Comparison of ENCODE assay signal across 20 mouse cellular contexts in genomic region chr14:19311614-19312013, GRCm38 (mm10).
A peak's percentile ranks its signal among the peaks of the same experiment; 100 is the strongest.
DNase-seq lines count a peak whose midpoint lies in the region; ATAC-seq lines count a peak whose summit lies in the region.
"Had no signal": no experiment of that assay in that cellular context is flagged by ENCODE, and none has a peak within 500 bp of the region (broad histone marks: within the 10 kb centered on the region; RNA-seq: fewer than 3 reads in every experiment).

No protein-coding gene starts in this region.

- no peak overlapping the region for H3K4me3 ChIP-seq in embryonic facial prominence, embryonic 15.5 days (replicated peaks)
- no peak overlapping the region for H3K4me3 ChIP-seq in embryonic facial prominence, embryonic 10.5 days
- H3K4me3 ChIP-seq in liver, embryonic 13.5 days (replicated peaks): no peak overlapping the region
- H3K4me3 ChIP-seq: erythroblast, embryonic 14.5 days; forebrain, embryonic 15.5 days; heart, embryonic 10.5 days; hindbrain, embryonic 10.5 days had no signal

- peaks cover 9% of the 10 kb centered on the region; the same call in 1 of the 2 replicates for H3K9me3 ChIP-seq in embryonic facial prominence, embryonic 15.5 days (replicated peaks)
- H3K9me3 ChIP-seq in embryonic facial prominence, embryonic 10.5 days: peaks cover 29% of the 10 kb centered on the region
- 0 out of 2 replicates have a peak, but pooled peaks cover 7% of the 10 kb centered on the region for H3K9me3 ChIP-seq in liver, embryonic 13.5 days (replicated peaks)

- H3K4me1 ChIP-seq in embryonic facial prominence, embryonic 15.5 days: no peaks in the 10 kb centered on the region
- no peaks in the 10 kb centered on the region for H3K4me1 ChIP-seq in embryonic facial prominence, embryonic 10.5 days
- H3K4me1 ChIP-seq in liver, embryonic 13.5 days (replicated peaks): no peaks in the 10 kb centered on the region
- H3K4me1 ChIP-seq: forebrain, embryonic 15.5 days; heart, embryonic 10.5 days; hindbrain, embryonic 10.5 days had no signal

- H3K9ac ChIP-seq in embryonic facial prominence, embryonic 15.5 days: no peak overlapping the region
- H3K9ac ChIP-seq in liver, embryonic 13.5 days: no peak overlapping the region
- H3K9ac ChIP-seq: forebrain, embryonic 15.5 days had no signal

- H3K36me3 ChIP-seq in embryonic facial prominence, embryonic 15.5 days: no peaks in the 10 kb centered on the region
- H3K36me3 ChIP-seq in embryonic facial prominence, embryonic 10.5 days (replicated peaks): no peaks in the 10 kb centered on the region
- no peaks in the 10 kb centered on the region for H3K36me3 ChIP-seq in liver, embryonic 13.5 days
- H3K36me3 ChIP-seq: forebrain, embryonic 15.5 days; heart, embryonic 10.5 days; hindbrain, embryonic 10.5 days had no signal

- H3K4me2 ChIP-seq in embryonic facial prominence, embryonic 15.5 days (replicated peaks): no peak overlapping the region
- no peak overlapping the region for H3K4me2 ChIP-seq in liver, embryonic 13.5 days
- H3K4me2 ChIP-seq: forebrain, embryonic 15.5 days had no signal

- intact Hi-C loops in gastrocnemius, postnatal 36 days (cut with DNase I): no loop called here

- 0 out of 2 replicates have a peak, but pooled peaks have one; percentile 57 for ATAC-seq in embryonic facial prominence, embryonic 15.5 days (ENCODE audit: insufficient number of reproducible peaks, low FRiP score, low TSS enrichment, low read depth)
- no peak for ATAC-seq in liver, embryonic 13.5 days (ENCODE audit: low read depth)
- ATAC-seq in megakaryocyte-erythroid progenitor cell, adult 5-6 weeks (replicated peaks; ENCODE audit: low FRiP score, low TSS enrichment, poor library complexity, severe bottlenecking): no peak
- ATAC-seq: forebrain, embryonic 15.5 days; hindbrain, embryonic 16.5 days; inflammation-experienced regulatory T-cells, adult 6 months; intestine, postnatal 0 days had no signal

- H3K27ac ChIP-seq in embryonic facial prominence, embryonic 15.5 days (replicated peaks): no peak overlapping the region
- H3K27ac ChIP-seq in embryonic facial prominence, embryonic 10.5 days (replicated peaks): no peak overlapping the region
- H3K27ac ChIP-seq in liver, embryonic 13.5 days: no peak overlapping the region
- H3K27ac ChIP-seq: forebrain, embryonic 15.5 days; heart, embryonic 10.5 days; hindbrain, embryonic 10.5 days had no signal

- no peak for DNase-seq in embryonic facial prominence, embryonic 10.5 days (ENCODE audit: low spot score)
- peak; percentile 2 for DNase-seq in lung, postnatal 10 days
- no peak for DNase-seq in lung, postnatal 4 days
- peak; percentile 82 for DNase-seq in R1 (ENCODE audit: low read depth, low spot score)
- DNase-seq in liver, embryonic 13.5 days: peak; percentile 44
- no peak for DNase-seq in gastrocnemius, postnatal 36 days
- DNase-seq: adrenal gland, postnatal 10 days; cerebellum, adult 11 months; cerebellum, adult 9-10 months; cerebellum, postnatal 36 days; heart, adult 18-20 months had no signal

- 75% methylated on average over 21 of the region's 21 CpGs for WGBS in embryonic facial prominence, embryonic 15.5 days
- WGBS in embryonic facial prominence, embryonic 10.5 days: 77% methylated on average over 21 of the region's 21 CpGs
- WGBS in liver, embryonic 13.5 days (ENCODE audit: insufficient replicate concordance): 64% methylated on average over 21 of the region's 21 CpGs

- H3K27me3 ChIP-seq in embryonic facial prominence, embryonic 15.5 days: no peaks in the 10 kb centered on the region
- no peaks in the 10 kb centered on the region for H3K27me3 ChIP-seq in embryonic facial prominence, embryonic 10.5 days (replicated peaks; ENCODE audit: low read depth, poor library complexity, severe bottlenecking)
- H3K27me3 ChIP-seq in liver, embryonic 13.5 days: no peaks in the 10 kb centered on the region
- H3K27me3 ChIP-seq: forebrain, embryonic 15.5 days had no signal

Comparison
In these comparisons a context has a peak if more than half of its experiments do, and no peak if none do; other contexts are left out.
1. DNase-seq: peak in lung, postnatal 10 days (single experiment), R1 (single experiment) and liver, embryonic 13.5 days (single experiment); none in embryonic facial prominence, embryonic 10.5 days (single experiment), lung, postnatal 4 days (0 of 2) and gastrocnemius, postnatal 36 days (0 of 2).